Mouse (Mus musculus) thymus, adult 18-20 months (tissue): ENCODE measurements around the gene A930002H24Rik.

ENCODE experiments used
- DNase-seq, 2 experiments: peaks; one replicate each; pipeline ENCODE4 v3.0.0; 2022; ENCODE audit warnings: mixed read lengths in 2 of 2

A930002H24Rik gene

GRCm38 (mm10) chr17:63831550-63831949 lies 32.0 kb downstream of the A930002H24Rik start:
- no peak for DNase-seq

GRCm38 (mm10) chr17:63828561-63829332 lies 34.8 kb downstream of the A930002H24Rik start:
- no peak for DNase-seq

GRCm38 (mm10) chr17:63826767-63827166 lies 36.8 kb downstream of the A930002H24Rik start:
- DNase-seq, result no peak

- DNase-seq, result no peak
These were observed 37.4 kb downstream of the A930002H24Rik start for GRCm38 (mm10) chr17:63826196-63826595.

GRCm38 (mm10) chr17:63824141-63824540 lies 39.5 kb downstream of the A930002H24Rik start:
- DNase-seq, result no peak

GRCm38 (mm10) chr17:63818444-63819027 lies 45.1 kb downstream of the A930002H24Rik start:
- DNase-seq, result no peak

GRCm38 (mm10) chr17:63813552-63813951 lies 50.0 kb downstream of the A930002H24Rik start:
- no peak for DNase-seq
